Mouse (Mus musculus) liver, embryonic 13.5 days (tissue): Measurements from ENCODE around the gene Nckap5. TPM values are rescaled to one million over a fixed set of nuclear protein-coding genes. Genes with fewer than 3 reads are reported as not detected.

Experiments used
- ATAC-seq: fragments of 200-750 bp; cut with Nextera tagmentation; 2 replicates; pipeline ENCODE4 v1.8.0; 2017; ENCODE audit warnings: low read depth, mild to moderate bottlenecking, moderate number of reproducible peaks, moderate library complexity
- DNase-seq: peaks from one replicate; pipeline ENCODE4 v3.0.0; 2022
- H3K27ac ChIP-seq: fragments of 300-500 bp; sonication (generic); 2 replicates; pipeline ENCODE4 v1.5.1; 2015; ENCODE audit warnings: moderate library complexity, mild to moderate bottlenecking, inconsistent platforms
- H3K27me3 ChIP-seq: fragments of 300-500 bp; sonication (generic); 2 replicates; pipeline ENCODE4 v1.6.1; 2015; ENCODE audit warnings: mild to moderate bottlenecking, inconsistent platforms
- H3K36me3 ChIP-seq: fragments of 300-500 bp; sonication (generic); 2 replicates; pipeline ENCODE4 v1.6.1; 2015; ENCODE audit warnings: mild to moderate bottlenecking, inconsistent platforms
- H3K4me1 ChIP-seq: fragments of 300-500 bp; sonication (generic); replicated peaks from 2 replicates; pipeline ENCODE4 v1.6.1; 2015; ENCODE audit warnings: inconsistent platforms
- H3K4me2 ChIP-seq: fragments of 300-500 bp; sonication (generic); 2 replicates; pipeline ENCODE4 v1.6.1; 2015; ENCODE audit warnings: inconsistent platforms, mild to moderate bottlenecking, moderate library complexity
- H3K4me3 ChIP-seq: fragments of 300-500 bp; sonication (generic); replicated peaks from 2 replicates; pipeline ENCODE4 v1.5.1; 2015; ENCODE audit warnings: mild to moderate bottlenecking, inconsistent platforms
- H3K9ac ChIP-seq: fragments of 300-500 bp; sonication (generic); 2 replicates; pipeline ENCODE4 v1.6.1; 2015; ENCODE audit warnings: mild to moderate bottlenecking, inconsistent platforms
- H3K9me3 ChIP-seq: fragments of 300-500 bp; sonication (generic); replicated peaks from 2 replicates; pipeline ENCODE4 v1.6.1; 2016; ENCODE audit warnings: inconsistent platforms
- WGBS: fragments of 180-500 bp; shearing (Covaris S2); methylation state at CpG from one replicate; pipeline ENCODE4 v1.1.7; 2015; ENCODE audit not compliant: insufficient replicate concordance; 5-methylcytosine and 5-hydroxymethylcytosine counted together
- polyA plus RNA-seq: library from polyadenylated mRNA; unstranded; fragments of >200 nt; fragmentation: Nextera tagmentation; extraction: Ambion mirVana; gene quantifications from 2 replicates; pipeline ENCODE4 v1.2.1, GENCODE M21; 2015

Gene Nckap5
- polyA plus RNA-seq, 1 experiment from 2014 or later: 0.74 TPM

DNA sequence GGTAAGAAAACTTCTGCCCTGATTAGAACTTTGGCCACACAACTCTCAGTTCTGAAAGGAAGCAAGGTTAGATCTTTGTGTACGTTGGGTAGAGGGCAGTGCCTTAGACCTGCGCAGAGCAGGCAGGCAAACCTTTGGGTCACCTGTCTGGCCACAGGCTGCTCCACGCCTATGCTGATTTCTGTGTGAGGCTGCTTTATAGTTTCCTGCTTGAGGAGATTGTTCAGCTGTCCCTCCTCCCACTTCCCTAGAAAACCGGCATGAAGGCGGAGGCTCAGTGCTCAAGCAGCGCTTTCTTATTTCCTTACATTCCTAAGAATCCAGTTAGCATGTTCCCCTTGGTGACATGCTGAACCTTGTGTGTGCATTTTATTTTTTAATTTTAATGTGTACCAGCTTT, 620.4 kb downstream of the Nckap5 start:
- H3K27me3 ChIP-seq: no peaks in the 10 kb centered on the region
- no peak for ATAC-seq
- no peak overlapping the region for H3K9ac ChIP-seq
- WGBS: 52% methylated on average over 6 of the region's 6 CpGs
- no peaks in the 10 kb centered on the region for H3K36me3 ChIP-seq
- H3K27ac ChIP-seq: no peak overlapping the region
- no peaks in the 10 kb centered on the region for H3K4me1 ChIP-seq
- no peak overlapping the region for H3K4me3 ChIP-seq
- no peak overlapping the region for H3K4me2 ChIP-seq
- DNase-seq: no peak
- no peaks in the 10 kb centered on the region for H3K9me3 ChIP-seq

DNA sequence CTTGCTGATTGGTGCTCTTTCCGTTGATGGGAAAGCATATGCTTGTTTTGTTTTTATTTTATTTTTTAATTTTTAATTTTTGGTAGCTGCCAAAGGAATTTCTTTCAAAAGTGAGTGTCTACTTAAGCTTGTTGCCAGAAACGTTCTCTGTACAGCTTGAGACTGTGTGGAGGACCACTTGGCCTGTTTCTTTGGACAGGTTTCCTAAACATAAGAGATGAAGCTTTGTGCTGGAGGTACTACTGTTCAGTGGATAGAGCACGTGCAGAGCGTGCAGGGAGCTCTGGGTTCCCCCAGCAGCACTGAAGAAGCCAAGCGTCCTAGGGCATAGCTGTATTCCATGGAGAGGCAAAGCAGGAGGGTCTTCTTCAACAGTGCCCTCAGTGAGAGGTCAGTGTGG, 620.9 kb downstream of the Nckap5 start:
- no peaks in the 10 kb centered on the region for H3K9me3 ChIP-seq
- no peak overlapping the region for H3K27ac ChIP-seq
- H3K36me3 ChIP-seq: no peaks in the 10 kb centered on the region
- H3K4me2 ChIP-seq: no peak overlapping the region
- H3K4me1 ChIP-seq: no peaks in the 10 kb centered on the region
- ATAC-seq: no peak
- H3K9ac ChIP-seq: no peak overlapping the region
- no peaks in the 10 kb centered on the region for H3K27me3 ChIP-seq
- DNase-seq: no peak
- 67% methylated on average over 5 of the region's 5 CpGs for WGBS
- H3K4me3 ChIP-seq: no peak overlapping the region

DNA sequence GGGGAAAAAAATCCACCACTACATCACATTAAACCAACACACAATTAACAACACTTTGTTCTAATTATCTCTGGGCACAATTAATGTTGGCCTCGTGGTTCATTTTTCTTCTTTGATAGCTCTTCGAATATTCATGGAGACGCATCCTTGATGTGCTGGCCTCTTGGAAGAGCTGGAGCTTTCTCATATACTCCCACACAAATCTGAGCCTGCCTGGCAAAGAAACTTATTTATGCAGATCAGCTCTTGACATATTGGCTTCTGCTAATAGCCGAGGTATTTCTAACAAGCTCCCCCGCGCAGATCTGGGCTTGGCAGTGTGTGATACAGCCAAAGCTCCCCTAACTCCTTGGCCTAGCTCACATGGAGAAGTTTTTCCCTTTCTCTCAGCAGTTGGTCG, 621.5 kb downstream of the Nckap5 start:
- 67% methylated on average over 7 of the region's 7 CpGs for WGBS
- H3K27me3 ChIP-seq: no peaks in the 10 kb centered on the region
- no peak overlapping the region for H3K4me2 ChIP-seq
- no peaks in the 10 kb centered on the region for H3K36me3 ChIP-seq
- H3K27ac ChIP-seq: no peak overlapping the region
- no peak overlapping the region for H3K4me3 ChIP-seq
- ATAC-seq (no peak), DNase-seq (no peak)
- no peaks in the 10 kb centered on the region for H3K9me3 ChIP-seq
- H3K4me1 ChIP-seq: no peaks in the 10 kb centered on the region
- no peak overlapping the region for H3K9ac ChIP-seq

DNA sequence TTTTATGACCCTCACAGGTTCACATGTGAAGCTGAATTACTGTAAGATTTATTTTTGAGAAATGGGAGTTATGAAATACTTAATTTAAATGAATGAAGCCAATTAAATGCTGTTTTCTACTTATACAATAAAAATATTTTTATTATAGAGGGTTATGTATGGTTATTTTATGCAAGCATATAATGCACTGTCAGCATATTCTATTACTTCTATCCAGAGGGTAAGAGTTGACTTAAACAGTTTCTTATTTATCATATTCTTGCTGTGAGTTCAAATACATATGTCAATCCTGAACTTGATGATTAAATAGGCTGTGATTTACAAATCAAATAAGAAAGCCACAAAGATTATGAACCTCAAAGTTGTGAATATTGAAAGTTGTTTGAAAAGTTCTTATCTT, 633.7 kb downstream of the Nckap5 start:
- no peak overlapping the region for H3K4me2 ChIP-seq
- no peaks in the 10 kb centered on the region for H3K4me1 ChIP-seq
- H3K27ac ChIP-seq: no peak overlapping the region
- ATAC-seq (no peak), DNase-seq (no peak)
- no peaks in the 10 kb centered on the region for H3K27me3 ChIP-seq
- H3K4me3 ChIP-seq: no peak overlapping the region
- H3K9me3 ChIP-seq: no peaks in the 10 kb centered on the region
- H3K9ac ChIP-seq: no peak overlapping the region
- no peaks in the 10 kb centered on the region for H3K36me3 ChIP-seq

DNA sequence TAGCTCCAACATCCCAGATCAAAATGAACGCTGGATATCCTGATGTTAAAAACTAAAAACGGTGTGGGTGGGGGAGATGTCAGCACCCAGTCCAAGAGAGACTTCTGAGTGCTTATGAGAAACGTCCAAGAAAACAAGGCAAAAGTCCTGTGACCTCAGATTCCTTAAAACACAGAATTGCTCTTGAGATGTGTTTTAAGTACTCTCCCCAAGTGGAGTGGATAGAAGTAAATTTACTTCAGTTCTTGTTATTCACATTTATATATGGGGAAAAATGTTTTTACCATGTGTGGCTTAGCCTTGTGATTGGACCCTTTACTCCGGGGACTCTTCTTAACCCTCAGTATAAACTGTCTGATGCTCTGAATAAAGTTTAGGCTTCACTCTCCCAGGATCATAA, 640.2 kb downstream of the Nckap5 start:
- no peaks in the 10 kb centered on the region for H3K4me1 ChIP-seq
- no peaks in the 10 kb centered on the region for H3K9me3 ChIP-seq
- no peak overlapping the region for H3K27ac ChIP-seq
- 56% methylated on average over 4 of the region's 4 CpGs for WGBS
- no peaks in the 10 kb centered on the region for H3K36me3 ChIP-seq
- H3K27me3 ChIP-seq: no peaks in the 10 kb centered on the region
- H3K9ac ChIP-seq: no peak overlapping the region
- ATAC-seq (no peak), DNase-seq (no peak)
- H3K4me3 ChIP-seq: no peak overlapping the region
- no peak overlapping the region for H3K4me2 ChIP-seq

DNA sequence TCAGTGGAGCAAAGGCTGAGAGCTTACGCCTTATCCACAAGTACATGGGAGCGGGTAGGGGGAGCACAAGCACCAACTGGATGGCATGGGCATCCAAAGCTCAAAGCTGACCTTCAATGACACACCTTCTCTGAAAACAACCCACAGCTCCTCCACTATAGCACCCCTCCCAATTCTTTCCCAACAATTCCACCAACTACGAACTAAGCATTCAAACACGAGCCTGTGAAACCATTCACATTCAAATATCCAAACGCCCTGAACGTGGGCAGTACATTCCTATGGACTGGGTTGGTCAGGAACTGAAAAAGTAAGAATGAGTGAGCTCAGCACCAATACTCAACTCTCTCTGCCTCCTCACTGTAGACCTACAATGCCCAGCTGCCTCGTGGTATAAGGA, 646.8 kb downstream of the Nckap5 start:
- DNase-seq: no peak
- H3K27me3 ChIP-seq: no peaks in the 10 kb centered on the region
- WGBS: 71% methylated on average over 7 of the region's 7 CpGs
- H3K4me3 ChIP-seq: no peak overlapping the region
- no peaks in the 10 kb centered on the region for H3K36me3 ChIP-seq
- ATAC-seq: no peak
- no peak overlapping the region for H3K9ac ChIP-seq
- no peak overlapping the region for H3K4me2 ChIP-seq
- H3K9me3 ChIP-seq: no peaks in the 10 kb centered on the region
- H3K27ac ChIP-seq: no peak overlapping the region
- H3K4me1 ChIP-seq: no peaks in the 10 kb centered on the region

DNA sequence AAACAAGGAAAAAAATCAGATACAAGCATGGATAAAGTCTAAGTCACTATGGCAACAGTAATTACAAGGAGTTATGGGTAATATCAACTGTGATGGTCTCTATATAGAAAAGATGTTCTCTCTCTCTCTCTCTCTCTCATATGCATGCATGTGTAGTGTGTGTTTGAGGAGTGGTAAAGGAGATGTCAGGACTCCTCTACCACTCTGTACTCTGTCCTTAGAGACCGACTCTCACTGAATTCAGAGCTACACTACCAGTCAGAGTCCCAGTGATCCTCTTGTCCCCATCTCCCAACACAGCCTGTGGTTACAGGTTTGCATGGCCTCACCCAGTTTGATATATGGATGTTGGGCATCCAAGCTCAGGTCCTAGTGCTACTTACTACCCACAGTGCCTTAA, 662.0 kb downstream of the Nckap5 start:
- H3K27ac ChIP-seq: no peak overlapping the region
- no peaks in the 10 kb centered on the region for H3K36me3 ChIP-seq
- H3K27me3 ChIP-seq: no peaks in the 10 kb centered on the region
- DNase-seq (no peak), ATAC-seq (no peak)
- no peaks in the 10 kb centered on the region for H3K4me1 ChIP-seq
- H3K9ac ChIP-seq: no peak overlapping the region
- no peaks in the 10 kb centered on the region for H3K9me3 ChIP-seq
- H3K4me3 ChIP-seq: no peak overlapping the region
- 54% methylated on average over 1 of the region's 1 CpGs for WGBS
- H3K4me2 ChIP-seq: no peak overlapping the region

DNA sequence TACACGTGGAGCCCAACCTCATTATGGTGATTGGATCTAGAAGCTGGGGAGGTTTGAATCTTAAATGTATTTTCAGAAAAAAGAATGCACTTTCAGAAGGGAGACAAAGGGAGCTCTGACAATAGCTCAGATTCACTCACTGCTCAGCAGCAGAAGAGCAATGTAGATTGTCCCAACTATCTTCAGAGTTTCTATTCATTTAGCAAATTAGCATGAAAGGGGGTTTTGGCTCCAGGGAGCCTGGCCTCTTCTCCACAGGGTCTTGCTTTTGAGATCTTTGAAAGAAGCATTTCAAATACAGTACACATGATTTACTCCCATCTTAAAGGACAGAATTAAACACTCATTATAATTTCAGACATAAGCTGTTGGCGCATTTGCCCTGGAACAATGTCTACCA, 662.5 kb downstream of the Nckap5 start:
- H3K4me3 ChIP-seq: no peak overlapping the region
- no peak overlapping the region for H3K4me2 ChIP-seq
- no peaks in the 10 kb centered on the region for H3K36me3 ChIP-seq
- no peak for ATAC-seq
- 51% methylated on average over 2 of the region's 2 CpGs for WGBS
- no peaks in the 10 kb centered on the region for H3K27me3 ChIP-seq
- no peaks in the 10 kb centered on the region for H3K9me3 ChIP-seq
- no peak overlapping the region for H3K27ac ChIP-seq
- H3K4me1 ChIP-seq: no peaks in the 10 kb centered on the region
- H3K9ac ChIP-seq: no peak overlapping the region
- DNase-seq: no peak

DNA sequence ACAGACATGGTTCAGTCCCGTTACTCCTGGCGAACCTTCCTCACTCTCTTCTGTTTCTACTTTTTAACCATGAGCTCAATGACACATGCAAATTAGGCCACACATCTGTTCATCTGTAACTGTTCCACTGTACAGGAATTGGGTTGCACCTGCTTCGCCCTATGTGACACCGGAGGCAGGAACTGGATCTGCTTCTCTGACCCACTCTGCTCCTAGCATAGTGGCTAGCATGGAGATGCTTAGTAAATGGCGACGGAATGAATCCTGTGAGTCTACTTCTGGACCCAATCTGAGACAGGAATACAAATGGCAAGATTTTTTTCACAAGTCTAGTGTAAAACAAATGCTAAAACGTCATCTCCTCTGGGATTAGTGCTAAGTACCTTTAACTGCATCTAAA, 663.1 kb downstream of the Nckap5 start:
- Histone ChIP-seq H3K4me1 (no peaks in the 10 kb centered on the region), H3K4me3 (no peak overlapping the region), H3K27ac (no peak overlapping the region), H3K9ac (no peak overlapping the region), H3K4me2 (no peak overlapping the region), H3K36me3 (no peaks in the 10 kb centered on the region), H3K9me3 (no peaks in the 10 kb centered on the region), H3K27me3 (no peaks in the 10 kb centered on the region)
- 64% methylated on average over 7 of the region's 7 CpGs for WGBS
- ATAC-seq: no peak
- DNase-seq: no peak

DNA sequence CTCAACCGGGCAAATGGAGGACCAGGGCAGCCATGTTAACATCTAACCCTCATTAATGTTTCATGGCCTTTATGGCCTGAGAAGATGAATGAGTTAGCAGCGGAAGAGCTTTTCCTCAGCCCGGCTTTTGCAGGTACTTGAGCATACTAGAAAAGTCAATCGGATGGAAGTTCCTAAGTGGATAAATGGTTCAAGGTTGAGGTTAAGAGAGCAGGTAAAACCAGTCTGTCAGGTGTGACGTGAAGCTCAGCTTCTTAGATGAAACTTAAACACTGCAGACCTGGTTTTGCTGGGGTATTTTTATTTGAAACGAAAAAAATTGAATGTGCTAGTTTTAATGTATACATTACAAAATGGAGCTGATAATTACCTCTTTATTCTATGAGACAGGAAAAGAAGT, 671.3 kb downstream of the Nckap5 start:
- WGBS: 66% methylated on average over 6 of the region's 6 CpGs
- Histone ChIP-seq H3K9ac (no peak overlapping the region), H3K36me3 (no peaks in the 10 kb centered on the region), H3K4me3 (no peak overlapping the region), H3K27me3 (no peaks in the 10 kb centered on the region), H3K4me2 (no peak overlapping the region), H3K9me3 (no peaks in the 10 kb centered on the region), H3K4me1 (no peaks in the 10 kb centered on the region), H3K27ac (no peak overlapping the region)
- ATAC-seq (no peak), DNase-seq (no peak)

DNA sequence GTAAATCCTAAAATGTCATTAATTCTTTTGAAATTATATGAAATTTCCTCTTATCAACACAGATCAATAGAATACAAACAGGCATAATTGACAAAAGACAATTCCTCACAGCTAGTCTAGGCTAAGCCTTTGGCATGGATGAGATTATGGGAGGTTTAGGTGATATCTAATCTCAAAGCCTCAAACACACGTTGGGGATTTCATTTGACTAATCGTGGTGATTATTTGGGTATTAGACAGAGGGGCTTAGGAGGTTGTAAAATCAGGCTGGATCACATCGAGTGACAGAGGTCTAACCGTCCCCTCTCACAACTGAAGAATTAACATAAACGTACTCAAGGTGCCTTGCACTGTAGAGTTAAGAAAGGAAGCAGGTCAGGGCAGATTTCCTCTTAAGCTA, 674.8 kb downstream of the Nckap5 start:
- no peak overlapping the region for H3K9ac ChIP-seq
- H3K4me1 ChIP-seq: no peaks in the 10 kb centered on the region
- H3K27me3 ChIP-seq: no peaks in the 10 kb centered on the region
- DNase-seq: no peak
- H3K27ac ChIP-seq: no peak overlapping the region
- H3K4me3 ChIP-seq: no peak overlapping the region
- no peak for ATAC-seq
- no peak overlapping the region for H3K4me2 ChIP-seq
- 47% methylated on average over 5 of the region's 5 CpGs for WGBS
- no peaks in the 10 kb centered on the region for H3K36me3 ChIP-seq
- H3K9me3 ChIP-seq: no peaks in the 10 kb centered on the region

DNA sequence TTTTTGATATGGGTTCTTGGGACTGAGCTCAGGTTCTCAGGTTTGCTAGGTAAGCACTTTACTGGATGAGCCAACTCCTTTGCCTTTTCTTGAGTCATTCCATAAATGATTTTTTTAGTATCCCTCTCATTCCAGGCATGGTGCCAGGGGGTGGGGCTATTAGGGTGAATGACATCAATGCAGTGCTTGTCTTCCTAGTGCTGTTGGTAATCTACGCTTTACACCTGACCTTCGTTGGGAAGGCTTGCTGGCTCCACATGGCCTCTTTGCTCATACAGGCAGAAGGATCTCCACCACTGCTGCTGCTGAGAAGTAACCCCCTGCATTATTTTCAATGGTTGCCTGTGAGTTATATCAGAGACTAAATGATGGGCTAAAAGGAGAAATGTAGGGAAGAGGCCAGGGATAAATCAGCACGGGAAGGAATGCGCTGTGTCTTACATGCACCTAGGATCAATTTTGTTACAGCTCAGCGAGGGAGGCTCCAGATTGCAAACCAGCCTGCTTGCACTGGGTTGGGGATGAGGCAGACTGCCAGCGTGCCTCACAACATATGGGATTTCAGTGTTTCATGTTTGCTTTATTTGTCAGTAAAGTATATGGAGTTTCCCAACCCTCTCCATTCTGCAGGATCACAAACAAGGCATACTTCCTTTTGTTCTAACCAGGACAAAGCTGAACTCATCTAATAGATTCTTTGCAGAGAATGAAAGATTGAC, 676.9 kb downstream of the Nckap5 start:
- no peak for DNase-seq
- H3K4me2 ChIP-seq: no peak overlapping the region
- no peaks in the 10 kb centered on the region for H3K9me3 ChIP-seq
- no peaks in the 10 kb centered on the region for H3K4me1 ChIP-seq
- H3K27me3 ChIP-seq: no peaks in the 10 kb centered on the region
- 74% methylated on average over 6 of the region's 6 CpGs for WGBS
- H3K9ac ChIP-seq: no peak overlapping the region
- no peak for ATAC-seq
- H3K27ac ChIP-seq: no peak overlapping the region
- no peaks in the 10 kb centered on the region for H3K36me3 ChIP-seq
- no peak overlapping the region for H3K4me3 ChIP-seq
